8 mouse cellular contexts compared by ENCODE assay signal in the genomic region with DNA sequence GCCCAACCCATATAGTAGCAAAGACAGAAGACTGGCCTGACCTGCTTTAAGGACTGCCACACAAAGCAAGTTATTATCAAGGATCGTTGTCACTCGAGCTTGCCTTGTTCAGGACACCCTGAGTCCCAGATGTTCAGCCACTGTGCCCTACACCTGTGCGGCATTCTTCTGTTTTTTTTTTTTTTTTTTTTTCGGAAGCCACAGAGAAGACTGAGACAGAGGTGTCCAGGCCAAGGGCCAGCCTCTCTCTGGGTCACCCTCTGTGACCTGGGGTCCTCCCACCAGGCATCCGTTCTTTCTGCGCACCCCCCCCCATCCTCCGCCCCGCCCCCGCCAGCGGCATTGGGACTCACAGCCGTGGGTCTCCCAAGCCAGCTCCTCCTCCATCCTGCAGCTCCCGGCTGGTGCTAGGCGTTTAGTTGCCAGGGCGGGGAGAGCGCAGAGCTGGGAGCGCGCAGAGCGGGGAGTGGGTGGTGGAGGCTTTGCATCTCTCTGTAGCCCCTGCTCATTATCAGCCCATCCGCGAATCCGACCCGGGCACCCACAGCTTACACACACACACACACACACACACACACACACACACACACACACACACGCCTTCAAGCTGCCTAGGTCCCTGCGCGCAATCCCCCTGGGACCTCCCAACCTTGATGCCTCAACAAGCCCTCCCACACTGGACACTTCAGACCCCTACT. TPM values are rescaled to one million over a fixed set of nuclear protein-coding genes. Genes with fewer than 3 reads are reported as not detected.
DNase-seq lines count a peak whose midpoint lies in the region; ATAC-seq and TF ChIP-seq lines count a peak whose summit lies in the region.

A gene (minus strand): TSS at position 387 of the 698 bp plus-strand sequence.

- 0 out of 2 replicates have a peak, but pooled peaks cover 12% of the 10 kb centered on the region for H3K27me3 ChIP-seq in kidney, embryonic 15.5 days
- H3K27me3 ChIP-seq in kidney, adult 2 months (replicated peaks; ENCODE audit: control insufficient read depth, insufficient read depth, low read length) = no peaks in the 10 kb centered on the region; the same call in 1 of the 2 replicates
- no peaks in the 10 kb centered on the region for H3K27me3 ChIP-seq in forebrain, embryonic 14.5 days (replicated peaks; ENCODE audit: control insufficient read depth, insufficient read depth, low read length)

- no peak for ATAC-seq in kidney, embryonic 15.5 days (replicated peaks; ENCODE audit: low FRiP score)
- ATAC-seq in forebrain, embryonic 14.5 days = peak; percentile 84

- peak within 1 kb of the TSS; percentile 26; the same call in 1 of the 2 replicates for H3K9ac ChIP-seq in kidney, embryonic 15.5 days
- peak within 1 kb of the TSS; percentile 38; the same call in 1 of the 2 replicates for H3K9ac ChIP-seq in forebrain, embryonic 14.5 days (ENCODE audit: low read length)

- peak within 1 kb of the TSS; percentile 68 for H3K4me2 ChIP-seq in kidney, embryonic 15.5 days
- H3K4me2 ChIP-seq in forebrain, embryonic 14.5 days (ENCODE audit: low read length) = peak within 1 kb of the TSS; percentile 56

- TF ChIP-seq CTCF in kidney, adult 2 months (conservative IDR thresholded peaks at IDR 0.05; ENCODE audit: insufficient read depth, insufficient read length, low read depth, low read length) = no peak

- TF ChIP-seq POLR2A in kidney, adult 2 months (IDR thresholded peaks at IDR 0.05; ENCODE audit: low read depth, low read length) = no peak

- H3K4me3 ChIP-seq in kidney, embryonic 15.5 days (replicated peaks) = peak within 1 kb of the TSS; percentile 33
- H3K4me3 ChIP-seq in kidney, adult 2 months (ENCODE audit: insufficient read depth, low read depth, low read length) = no peak within 1 kb of the TSS
- peak within 1 kb of the TSS; percentile 27 for H3K4me3 ChIP-seq in forebrain, embryonic 14.5 days (ENCODE audit: low read depth, low read length)

- H3K9me3 ChIP-seq in kidney, embryonic 15.5 days (replicated peaks) = no peaks in the 10 kb centered on the region
- no peaks in the 10 kb centered on the region for H3K9me3 ChIP-seq in forebrain, embryonic 14.5 days (replicated peaks; ENCODE audit: control insufficient read depth, low read length)

- WGBS in kidney, embryonic 15.5 days = 3% methylated on average over 25 of the region's 25 CpGs
- WGBS in kidney, adult 2 months = 9% methylated on average over 25 of the region's 25 CpGs
- 7% methylated on average over 25 of the region's 25 CpGs for WGBS in forebrain, embryonic 14.5 days

- H3K4me1 ChIP-seq in kidney, embryonic 15.5 days = peaks cover 25% of the 10 kb centered on the region
- no peaks in the 10 kb centered on the region for H3K4me1 ChIP-seq in kidney, adult 2 months (ENCODE audit: control insufficient read depth, insufficient read depth, low read length)
- H3K4me1 ChIP-seq in forebrain, embryonic 14.5 days (ENCODE audit: control insufficient read depth, insufficient read depth, low read length) = 0 out of 2 replicates have a peak, but pooled peaks cover 3% of the 10 kb centered on the region

- peak within 1 kb of the TSS; percentile 9; the same call in 1 of the 2 replicates for H3K27ac ChIP-seq in kidney, embryonic 15.5 days
- H3K27ac ChIP-seq in kidney, adult 2 months (ENCODE audit: insufficient read depth, low read depth, low read length) = no peak within 1 kb of the TSS
- H3K27ac ChIP-seq in forebrain, embryonic 14.5 days (ENCODE audit: low read depth, low read length) = peak within 1 kb of the TSS; percentile 33; the same call in 1 of the 2 replicates

- no peak for DNase-seq in kidney, adult 2 months
- peak; percentile 58 for DNase-seq in cerebellum, adult 11-12 months
- peak; percentile 77 for DNase-seq in forebrain, embryonic 14.5 days (ENCODE audit: low spot score)
- peak; percentile 66 to 67 for DNase-seq in layer of hippocampus, postnatal 36 days
- peak; percentile 37 for DNase-seq in neural tube, embryonic 10.5 days (ENCODE audit: extremely low spot score, low spot score)
- DNase-seq in urinary bladder, postnatal 36 days (ENCODE audit: low spot score in 2 of 2) = no peak
- DNase-seq in T-cell, adult 2 months (ENCODE audit: low spot score) = no peak

- H3K36me3 ChIP-seq in kidney, embryonic 15.5 days = no peaks in the 10 kb centered on the region
- no peaks in the 10 kb centered on the region for H3K36me3 ChIP-seq in kidney, adult 2 months (ENCODE audit: control insufficient read depth, insufficient read depth, low read length)
- H3K36me3 ChIP-seq in forebrain, embryonic 14.5 days (ENCODE audit: control insufficient read depth, insufficient read depth, low read length) = no peaks in the 10 kb centered on the region

RNA-seq across cellular contexts. Expression of the gene that starts here (rescaled TPM):
- polyA plus RNA-seq in kidney, embryonic 15.5 days (2015; fragmentation: Nextera tagmentation; extraction: Ambion mirVana) = not detected in 2 replicates
- 0.06 and 0.16 TPM in 2 replicates for polyA plus RNA-seq in kidney, adult 2 months (2012; rRNA removed)
- not detected in 2 replicates for polyA plus RNA-seq in forebrain, embryonic 14.5 days (2014; fragmentation: Nextera tagmentation; extraction: Ambion mirVana)
- total RNA-seq in layer of hippocampus, postnatal 36 days (2021) = 1 to 10 TPM; 2.9 to 3.5 TPM

Comparison
In these comparisons a context has a peak if more than half of its experiments do, and no peak if none do; other contexts are left out.
1. Peak in DNase-seq, ATAC-seq, H3K4me3 ChIP-seq, H3K27ac ChIP-seq, H3K9ac ChIP-seq and H3K4me2 ChIP-seq in forebrain, embryonic 14.5 days; RNA of the gene not detected or under 1 TPM.
2. DNase-seq: peak in cerebellum, adult 11-12 months (single experiment), layer of hippocampus, postnatal 36 days (2 of 2) and neural tube, embryonic 10.5 days (single experiment); none in kidney, adult 2 months (single experiment), urinary bladder, postnatal 36 days (0 of 2) and T-cell, adult 2 months (single experiment).